Mouse (Mus musculus): ENCODE measurements around the gene Coro2b. TPM values are rescaled to one million over a fixed set of nuclear protein-coding genes. Genes with fewer than 3 reads are reported as not detected.
A peak's percentile ranks its signal among the peaks of the same experiment; 100 is the strongest.
"Not testable (repeated sequence)": the region's sequence is repeated elsewhere in the genome, so short reads cannot be mapped to it uniquely, and the experiment has no call there.

Coro2b gene
- polyA plus RNA-seq, 1 experiment from 2014 or later, result 9.0 TPM

DNA sequence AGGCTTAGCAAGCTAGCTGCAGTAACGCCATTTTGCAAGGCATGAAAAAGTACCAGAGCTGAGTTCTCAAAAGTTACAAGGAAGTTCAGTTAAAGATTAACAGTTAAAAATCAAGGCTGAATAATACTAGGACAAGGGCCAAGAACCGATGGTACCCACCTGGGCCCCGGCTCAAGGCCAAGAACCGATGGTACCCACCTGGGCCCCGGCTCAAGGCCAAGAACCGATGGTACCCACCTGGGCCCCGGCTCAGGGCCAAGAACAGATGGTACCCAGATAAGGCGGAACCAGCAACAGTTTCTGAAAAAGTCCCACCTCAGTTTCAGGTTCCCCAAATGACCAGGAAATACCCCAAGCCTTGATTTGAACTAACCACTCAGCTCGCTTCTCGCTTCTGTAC lies 89.5 kb downstream of the Coro2b start:
- H3K4me3 ChIP-seq (ENCODE audit: low read depth, low read length); ATAC-seq (replicated peaks; ENCODE audit: low FRiP score, low TSS enrichment, low read depth); H3K27me3 ChIP-seq (replicated peaks; ENCODE audit: control insufficient read depth, insufficient read depth, low read length); H3K4me2 ChIP-seq (ENCODE audit: low read length); H3K36me3 ChIP-seq (ENCODE audit: control insufficient read depth, insufficient read depth, low read length); H3K4me1 ChIP-seq (replicated peaks; ENCODE audit: control insufficient read depth, insufficient read depth, low read length); H3K27ac ChIP-seq (ENCODE audit: low read depth); H3K9ac ChIP-seq (ENCODE audit: low read length); DNase-seq (ENCODE audit: low spot score); H3K9me3 ChIP-seq (ENCODE audit: control insufficient read depth, low read length): not testable (repeated sequence)
- whole genome bisulfite sequencing, result 97% methylated on average over 5 of the region's 10 CpGs

DNA sequence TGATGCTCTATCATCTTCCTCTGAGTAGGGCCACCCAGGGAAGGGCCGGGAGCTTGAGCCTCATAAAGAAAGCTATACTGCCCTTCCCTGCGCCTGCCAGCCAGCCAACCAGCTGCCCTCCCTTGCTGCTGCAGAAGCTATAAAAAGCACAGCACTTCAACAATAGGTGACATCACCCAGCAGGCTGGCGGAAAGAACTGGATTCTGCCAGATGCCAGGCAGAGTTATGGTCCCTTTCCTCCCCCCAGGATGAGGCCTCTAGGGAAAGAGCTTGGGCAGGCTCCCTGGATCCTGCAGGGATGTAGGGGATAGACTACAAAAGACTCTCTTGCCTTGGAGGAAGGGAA lies 98.1 kb downstream of the Coro2b start:
- Histone ChIP-seq H3K9me3 (ENCODE audit: control insufficient read depth, low read length) (no peaks in the 10 kb centered on the region), H3K9ac (ENCODE audit: low read length) (no peak overlapping the region), H3K4me2 (ENCODE audit: low read length) (no peak overlapping the region), H3K4me3 (ENCODE audit: low read depth, low read length) (no peak overlapping the region), H3K4me1 (replicated peaks; ENCODE audit: control insufficient read depth, insufficient read depth, low read length) (peaks cover 13% of the 10 kb centered on the region; the same call in 1 of the 2 replicates), H3K36me3 (ENCODE audit: control insufficient read depth, insufficient read depth, low read length) (no peaks in the 10 kb centered on the region), H3K27me3 (replicated peaks; ENCODE audit: control insufficient read depth, insufficient read depth, low read length) (no peaks in the 10 kb centered on the region), H3K27ac (ENCODE audit: low read depth) (peak overlapping the region; percentile 10; the same call in 1 of the 2 replicates)
- 22% methylated on average over 3 of the region's 3 CpGs for WGBS
- ATAC-seq (replicated peaks; ENCODE audit: low FRiP score, low TSS enrichment, low read depth) (peak; percentile 62; the same call in 1 of the 2 replicates), DNase-seq (ENCODE audit: low spot score) (no peak)

DNA sequence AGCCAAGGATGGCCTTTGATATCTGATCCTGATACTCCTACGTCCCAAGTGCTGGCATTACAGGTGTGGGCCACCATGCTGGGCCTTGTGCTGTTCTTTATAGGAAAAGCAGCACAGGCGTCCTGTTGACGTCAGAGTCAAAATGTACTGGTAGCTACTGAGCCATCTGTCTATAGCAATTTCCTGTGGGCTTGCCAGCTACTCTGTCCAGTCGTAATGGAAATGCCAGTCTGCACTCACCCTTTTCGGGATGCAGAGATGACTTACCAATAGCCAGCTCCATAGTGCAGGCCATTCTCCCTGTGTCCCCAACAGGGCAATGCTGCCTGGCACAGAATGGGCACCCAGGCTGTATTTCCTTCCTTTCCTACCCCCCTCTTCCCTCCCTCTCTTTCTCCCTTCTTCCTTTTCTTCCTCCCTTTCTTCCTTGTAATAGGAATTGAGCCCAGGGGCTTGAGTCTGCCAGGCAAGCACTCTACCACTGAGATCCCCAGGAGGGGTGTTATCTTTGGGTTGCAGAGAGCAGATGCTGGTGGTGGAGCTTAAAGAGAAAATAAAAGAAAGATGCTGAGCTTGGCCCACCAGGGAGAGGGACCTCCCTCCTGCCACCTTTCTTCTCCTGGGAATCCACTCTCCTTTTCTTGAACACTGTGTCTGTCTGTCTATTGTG lies 98.6 kb downstream of the Coro2b start:
- 85% methylated on average over 5 of the region's 5 CpGs for WGBS
- Histone ChIP-seq H3K9me3 (ENCODE audit: control insufficient read depth, low read length) (no peaks in the 10 kb centered on the region), H3K27ac (ENCODE audit: low read depth) (peak overlapping the region; percentile 10; the same call in 1 of the 2 replicates), H3K4me1 (replicated peaks; ENCODE audit: control insufficient read depth, insufficient read depth, low read length) (peaks cover 13% of the 10 kb centered on the region; the same call in 1 of the 2 replicates), H3K9ac (ENCODE audit: low read length) (no peak overlapping the region), H3K4me3 (ENCODE audit: low read depth, low read length) (no peak overlapping the region), H3K4me2 (ENCODE audit: low read length) (no peak overlapping the region), H3K27me3 (replicated peaks; ENCODE audit: control insufficient read depth, insufficient read depth, low read length) (no peaks in the 10 kb centered on the region), H3K36me3 (ENCODE audit: control insufficient read depth, insufficient read depth, low read length) (no peaks in the 10 kb centered on the region)
- ATAC-seq (replicated peaks; ENCODE audit: low FRiP score, low TSS enrichment, low read depth) (0 out of 2 replicates have a peak, but pooled peaks have one; percentile 45), DNase-seq (ENCODE audit: low spot score) (no peak)

DNA sequence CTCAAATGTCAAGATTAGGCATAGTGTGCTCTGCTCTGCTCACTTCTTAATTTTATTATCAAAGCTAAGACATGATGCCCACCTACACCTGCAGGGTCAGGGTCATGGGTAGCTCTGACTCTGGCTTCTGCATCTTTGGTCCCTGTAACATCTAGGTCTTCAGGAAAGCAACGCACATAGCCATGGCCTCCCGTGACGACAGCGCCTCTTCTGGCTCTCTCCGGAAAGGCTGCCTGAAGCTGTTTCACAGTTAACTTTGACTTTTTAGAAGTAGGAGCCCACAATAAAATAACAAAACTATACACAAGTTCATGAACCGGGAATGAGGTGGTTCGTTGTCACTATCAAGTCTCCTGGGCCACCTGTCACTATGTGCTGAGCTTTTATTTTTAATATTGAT lies 99.4 kb downstream of the Coro2b start:
- Histone ChIP-seq H3K9ac (ENCODE audit: low read length) (no peak overlapping the region), H3K4me3 (ENCODE audit: low read depth, low read length) (no peak overlapping the region), H3K27ac (ENCODE audit: low read depth) (no peak overlapping the region), H3K36me3 (ENCODE audit: control insufficient read depth, insufficient read depth, low read length) (no peaks in the 10 kb centered on the region), H3K9me3 (ENCODE audit: control insufficient read depth, low read length) (no peaks in the 10 kb centered on the region), H3K4me2 (ENCODE audit: low read length) (no peak overlapping the region), H3K27me3 (replicated peaks; ENCODE audit: control insufficient read depth, insufficient read depth, low read length) (no peaks in the 10 kb centered on the region), H3K4me1 (replicated peaks; ENCODE audit: control insufficient read depth, insufficient read depth, low read length) (peaks cover 13% of the 10 kb centered on the region; the same call in 1 of the 2 replicates)
- ATAC-seq (replicated peaks; ENCODE audit: low FRiP score, low TSS enrichment, low read depth) (no peak), DNase-seq (ENCODE audit: low spot score) (no peak)
- 93% methylated on average over 7 of the region's 7 CpGs for WGBS

DNA sequence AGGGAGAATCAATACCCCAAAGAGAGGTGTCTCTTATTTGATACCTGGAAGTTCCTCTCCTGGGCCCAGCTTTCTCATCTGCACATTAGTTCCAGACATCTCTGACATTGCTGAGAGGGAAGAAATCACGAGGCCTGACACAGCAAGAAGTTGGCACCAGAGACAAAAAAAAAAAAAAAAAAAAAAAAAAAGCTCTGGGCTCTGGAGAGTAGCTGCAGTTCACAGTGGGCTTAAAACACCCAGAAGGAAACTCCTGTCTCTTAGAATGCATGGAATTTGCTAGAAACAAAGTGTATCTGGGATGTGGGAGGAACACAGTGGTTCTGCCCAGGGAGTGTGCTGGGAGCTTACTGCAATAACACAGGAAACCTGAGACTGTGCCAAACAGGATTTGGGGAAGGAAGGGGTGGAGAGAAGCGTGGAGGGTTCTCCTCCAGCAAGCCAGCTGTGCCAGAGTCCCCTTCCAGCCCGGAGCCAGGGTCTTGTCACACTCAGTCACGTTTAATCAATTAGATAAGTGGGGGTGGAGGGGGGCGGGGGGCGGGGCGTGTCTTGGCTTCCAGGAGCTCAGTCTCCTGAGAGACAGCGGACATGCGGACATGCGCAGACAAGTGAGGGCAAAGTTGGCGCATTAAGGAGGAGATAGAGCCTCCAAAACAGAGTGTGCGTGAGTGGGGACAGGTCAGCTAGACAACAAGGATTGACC lies 101.1 kb downstream of the Coro2b start:
- H3K27me3 ChIP-seq (replicated peaks; ENCODE audit: control insufficient read depth, insufficient read depth, low read length), result no peaks in the 10 kb centered on the region
- 11% methylated on average over 12 of the region's 12 CpGs for WGBS
- peak overlapping the region; percentile 3; the same call in 1 of the 2 replicates for H3K4me2 ChIP-seq (ENCODE audit: low read length)
- no peak overlapping the region for H3K9ac ChIP-seq (ENCODE audit: low read length)
- peak; percentile 81 for ATAC-seq (replicated peaks; ENCODE audit: low FRiP score, low TSS enrichment, low read depth)
- no peaks in the 10 kb centered on the region for H3K36me3 ChIP-seq (ENCODE audit: control insufficient read depth, insufficient read depth, low read length)
- no peaks in the 10 kb centered on the region for H3K9me3 ChIP-seq (ENCODE audit: control insufficient read depth, low read length)
- peak overlapping the region; percentile 24 for H3K27ac ChIP-seq (ENCODE audit: low read depth)
- DNase-seq (ENCODE audit: low spot score), result peak; percentile 74
- no peak overlapping the region for H3K4me3 ChIP-seq (ENCODE audit: low read depth, low read length)
- H3K4me1 ChIP-seq (replicated peaks; ENCODE audit: control insufficient read depth, insufficient read depth, low read length), result peaks cover 13% of the 10 kb centered on the region; the same call in 1 of the 2 replicates

DNA sequence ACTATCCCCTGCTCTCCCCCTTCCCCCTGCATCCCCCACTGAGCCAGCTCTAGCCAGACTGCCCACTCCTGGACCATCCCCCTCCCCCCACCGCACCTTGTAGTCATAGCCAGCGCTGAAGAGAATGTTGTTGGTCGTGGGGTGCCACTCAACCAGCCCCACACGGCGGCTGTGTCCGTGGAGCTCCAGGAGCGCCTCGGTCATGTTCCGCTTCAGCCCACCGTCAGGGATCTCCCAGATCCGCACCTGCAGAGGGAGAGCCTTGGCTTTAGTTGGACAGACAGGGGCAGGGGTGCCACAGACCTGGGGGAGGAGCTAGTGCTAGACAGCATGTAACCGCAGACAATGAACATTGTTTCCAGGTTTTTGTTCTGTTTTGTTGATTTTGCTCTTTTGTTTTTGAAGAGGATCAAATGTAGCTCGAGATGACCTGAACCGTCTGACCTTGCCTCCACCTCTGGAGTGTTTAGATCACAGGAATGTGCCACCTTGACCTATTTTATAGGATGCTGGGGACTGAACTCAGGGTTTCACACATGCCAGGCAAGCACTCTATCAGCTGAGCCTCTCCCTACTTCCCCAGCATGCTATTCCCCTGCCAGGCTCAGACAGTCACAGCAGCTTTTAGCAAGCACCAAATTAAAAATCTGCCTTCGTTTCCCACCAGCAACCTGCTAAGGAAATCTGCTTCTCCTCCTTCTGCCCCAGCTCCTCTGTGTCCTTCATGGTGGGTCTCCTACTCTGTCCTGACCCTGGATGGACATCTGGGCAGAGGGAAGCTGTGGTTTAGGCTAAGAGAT lies 104.4 kb downstream of the Coro2b start:
- DNase-seq (ENCODE audit: low spot score) (no peak), ATAC-seq (replicated peaks; ENCODE audit: low FRiP score, low TSS enrichment, low read depth) (no peak)
- Histone ChIP-seq H3K4me2 (ENCODE audit: low read length) (no peak overlapping the region), H3K27me3 (replicated peaks; ENCODE audit: control insufficient read depth, insufficient read depth, low read length) (no peaks in the 10 kb centered on the region), H3K27ac (ENCODE audit: low read depth) (no peak overlapping the region), H3K4me1 (replicated peaks; ENCODE audit: control insufficient read depth, insufficient read depth, low read length) (0 out of 2 replicates have a peak, but pooled peaks cover 7% of the 10 kb centered on the region), H3K9ac (ENCODE audit: low read length) (no peak overlapping the region), H3K4me3 (ENCODE audit: low read depth, low read length) (no peak overlapping the region), H3K36me3 (ENCODE audit: control insufficient read depth, insufficient read depth, low read length) (no peaks in the 10 kb centered on the region), H3K9me3 (ENCODE audit: control insufficient read depth, low read length) (no peaks in the 10 kb centered on the region)
- 68% methylated on average over 15 of the region's 15 CpGs for WGBS

DNA sequence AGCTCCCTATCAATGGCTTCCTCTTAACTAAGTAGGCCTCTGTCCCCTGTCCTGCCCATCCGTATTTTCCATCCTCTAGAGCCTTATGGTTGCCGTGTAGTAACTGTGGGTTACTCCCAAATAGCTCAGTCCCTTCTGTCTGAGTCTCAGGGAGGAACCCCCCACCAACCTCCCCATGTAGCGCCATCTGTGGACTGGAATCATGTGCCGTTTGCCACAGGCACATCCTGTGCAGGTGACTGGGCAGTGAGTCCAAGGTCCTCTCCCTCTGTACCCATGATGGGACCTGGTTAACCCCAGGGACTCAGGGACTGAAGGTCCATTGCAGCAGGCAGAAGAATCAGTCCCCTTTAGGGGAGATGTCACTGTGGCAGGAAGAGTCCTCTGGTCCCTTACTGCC lies 106.1 kb downstream of the Coro2b start:
- ATAC-seq (replicated peaks; ENCODE audit: low FRiP score, low TSS enrichment, low read depth) (no peak), DNase-seq (ENCODE audit: low spot score) (no peak)

DNA sequence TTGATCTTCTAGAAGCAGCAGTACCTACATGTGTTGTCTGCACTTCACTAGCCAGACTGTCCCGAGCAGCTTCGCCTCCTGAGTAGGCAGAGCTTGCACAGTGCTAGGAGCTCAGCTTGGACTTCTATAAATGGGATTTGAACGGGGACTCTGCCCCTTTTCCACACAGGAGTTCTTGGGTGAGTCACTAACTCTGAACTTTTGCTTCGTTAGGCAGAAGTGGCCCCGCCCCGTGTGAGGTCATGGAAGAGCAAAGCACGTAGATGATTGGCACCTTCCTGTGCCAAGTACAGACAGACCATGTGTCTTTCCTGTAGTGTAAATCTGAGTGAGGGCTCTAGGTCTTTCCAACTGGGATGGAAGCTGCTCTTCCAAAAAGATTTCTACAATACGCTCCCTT lies 109.8 kb downstream of the Coro2b start:
- H3K27ac ChIP-seq (ENCODE audit: low read depth), result no peak overlapping the region
- WGBS, result 83% methylated on average over 8 of the region's 8 CpGs

More for the DNA sequence above, 106.1 kb downstream of the Coro2b start:
- Histone ChIP-seq H3K4me2 (ENCODE audit: low read length) (no peak overlapping the region), H3K9ac (ENCODE audit: low read length) (no peak overlapping the region), H3K27ac (ENCODE audit: low read depth) (no peak overlapping the region), H3K36me3 (ENCODE audit: control insufficient read depth, insufficient read depth, low read length) (no peaks in the 10 kb centered on the region), H3K4me3 (ENCODE audit: low read depth, low read length) (no peak overlapping the region), H3K27me3 (replicated peaks; ENCODE audit: control insufficient read depth, insufficient read depth, low read length) (no peaks in the 10 kb centered on the region), H3K4me1 (replicated peaks; ENCODE audit: control insufficient read depth, insufficient read depth, low read length) (0 out of 2 replicates have a peak, but pooled peaks cover 2% of the 10 kb centered on the region), H3K9me3 (ENCODE audit: control insufficient read depth, low read length) (no peaks in the 10 kb centered on the region)
- WGBS, result 94% methylated on average over 4 of the region's 4 CpGs

More for the DNA sequence above, 109.8 kb downstream of the Coro2b start:
- Histone ChIP-seq H3K4me3 (ENCODE audit: low read depth, low read length) (no peak overlapping the region), H3K4me1 (replicated peaks; ENCODE audit: control insufficient read depth, insufficient read depth, low read length) (no peaks in the 10 kb centered on the region; the same call in 1 of the 2 replicates), H3K4me2 (ENCODE audit: low read length) (no peak overlapping the region), H3K9ac (ENCODE audit: low read length) (no peak overlapping the region), H3K27me3 (replicated peaks; ENCODE audit: control insufficient read depth, insufficient read depth, low read length) (no peaks in the 10 kb centered on the region), H3K36me3 (ENCODE audit: control insufficient read depth, insufficient read depth, low read length) (no peaks in the 10 kb centered on the region), H3K9me3 (ENCODE audit: control insufficient read depth, low read length) (no peaks in the 10 kb centered on the region)
- DNase-seq (ENCODE audit: low spot score), result no peak
- peak; percentile 33; the same call in 1 of the 2 replicates for ATAC-seq (replicated peaks; ENCODE audit: low FRiP score, low TSS enrichment, low read depth)

Measured in intestine, embryonic 14.5 days (tissue).